Mouse (Mus musculus) testis, postnatal 10 days (tissue): ENCODE results near the gene Ttll13.

Source experiments
- DNase-seq: peaks from one replicate; pipeline ENCODE4 v3.0.0; 2021; ENCODE audit warnings: low spot score

Ttll13 gene

DNA sequence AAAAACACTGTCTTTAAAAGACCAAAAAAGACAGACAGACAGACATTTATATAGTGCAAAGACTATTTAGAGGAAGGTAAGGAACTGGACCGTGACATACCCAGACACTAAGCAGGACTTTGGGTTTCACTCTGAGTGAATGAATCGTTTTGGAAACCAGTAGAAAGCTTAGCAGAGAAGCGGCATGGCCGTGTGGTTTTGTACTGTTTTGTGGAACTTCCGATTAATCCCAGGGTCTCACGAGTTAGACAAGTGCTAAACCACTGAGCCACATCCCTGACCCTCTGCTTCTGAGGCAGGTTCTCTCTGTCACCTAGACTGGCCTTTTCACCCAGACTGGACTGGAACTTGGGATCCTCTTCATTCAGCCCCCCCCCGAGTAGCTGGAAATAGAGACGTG, 31.7 kb upstream of the Ttll13 start:
- DNase-seq: no peak

GRCm38 (mm10) chr7:80215398-80215797, 30.8 kb upstream of the Ttll13 start:
- peak; percentile 87 for DNase-seq

GRCm38 (mm10) chr7:80216566-80216965, 29.6 kb upstream of the Ttll13 start:
- DNase-seq: no peak

GRCm38 (mm10) chr7:80218666-80219065, 27.5 kb upstream of the Ttll13 start:
- no peak for DNase-seq

- DNase-seq: no peak
Measured at GRCm38 (mm10) chr7:80220237-80220797, 25.9 kb upstream of the Ttll13 start.

GRCm38 (mm10) chr7:80221179-80221750, 24.9 kb upstream of the Ttll13 start:
- DNase-seq: no peak

GRCm38 (mm10) chr7:80227065-80227464, 19.1 kb upstream of the Ttll13 start:
- DNase-seq: no peak

GRCm38 (mm10) chr7:80230196-80230595, 16.0 kb upstream of the Ttll13 start:
- no peak for DNase-seq

- DNase-seq: no peak
Measured at GRCm38 (mm10) chr7:80231971-80232488, 14.1 kb upstream of the Ttll13 start.

GRCm38 (mm10) chr7:80232489-80233029, 13.6 kb upstream of the Ttll13 start, which contains the start of the genes Cib1 and Gdpgp1:
Gene Cib1 (minus strand): TSS chr7:80232813.
Gene Gdpgp1 (plus strand): TSS chr7:80232865.
- peak; percentile 98 for DNase-seq

- DNase-seq: no peak
Measured at GRCm38 (mm10) chr7:80233799-80234198, 12.4 kb upstream of the Ttll13 start.

- no peak for DNase-seq
Measured at GRCm38 (mm10) chr7:80238542-80238941, 7.6 kb upstream of the Ttll13 start.

- DNase-seq: no peak
Measured at GRCm38 (mm10) chr7:80241661-80242060, 4.5 kb upstream of the Ttll13 start.

GRCm38 (mm10) chr7:80244851-80245250, 1.3 kb upstream of the Ttll13 start:
- no peak for DNase-seq

GRCm38 (mm10) chr7:80246859-80247258, 683 bp downstream of the Ttll13 start:
- no peak for DNase-seq

- no peak for DNase-seq
Measured at GRCm38 (mm10) chr7:80252437-80252836, 6.3 kb downstream of the Ttll13 start.

GRCm38 (mm10) chr7:80252886-80253285, 6.7 kb downstream of the Ttll13 start:
- no peak for DNase-seq

- DNase-seq: no peak
Measured at GRCm38 (mm10) chr7:80255981-80256380, 9.8 kb downstream of the Ttll13 start.

- no peak for DNase-seq
Measured at GRCm38 (mm10) chr7:80257706-80258105, 11.5 kb downstream of the Ttll13 start.

DNA sequence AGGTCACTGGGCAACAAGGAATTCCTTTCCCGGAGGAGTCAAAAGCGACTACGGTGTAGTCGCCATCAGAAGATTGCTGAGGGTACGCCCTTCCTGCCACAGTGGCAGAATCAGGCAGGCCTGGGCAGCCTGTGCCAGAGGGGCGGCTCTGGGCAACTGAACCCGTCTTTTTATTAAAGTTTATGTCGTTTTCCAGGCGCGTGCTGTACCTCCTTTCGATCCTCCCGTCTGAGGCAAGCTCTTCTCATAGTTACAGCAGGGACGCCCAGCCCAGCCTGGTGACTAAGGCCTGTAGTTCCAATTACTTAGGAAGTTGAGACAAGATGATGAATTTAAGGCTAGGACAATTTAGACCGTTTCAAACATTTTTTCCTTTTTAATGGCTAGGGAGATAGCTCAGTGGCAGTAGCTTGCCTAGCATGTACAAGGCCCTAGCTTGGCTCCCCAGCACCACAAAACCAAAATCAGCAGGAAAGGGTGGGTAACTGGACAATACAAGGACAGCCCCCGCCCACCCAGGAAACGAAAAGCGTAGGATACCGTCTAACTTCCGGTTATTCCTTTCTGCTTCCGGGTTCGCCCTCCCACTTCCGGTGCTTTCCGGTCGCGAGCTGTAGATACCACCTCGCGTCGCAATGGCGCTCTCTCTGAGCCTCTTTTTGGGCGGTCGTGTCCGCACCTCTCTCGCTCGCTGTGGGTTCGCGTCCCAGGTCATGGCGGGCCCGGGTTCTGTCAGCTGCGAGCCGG, 14.6 kb downstream of the Ttll13 start, which contains the start of gene Ngrn:
Gene Ngrn, plus strand, starts transcription at position 591 of the 747 bp plus-strand sequence.
- DNase-seq: peak; percentile 88

DNA sequence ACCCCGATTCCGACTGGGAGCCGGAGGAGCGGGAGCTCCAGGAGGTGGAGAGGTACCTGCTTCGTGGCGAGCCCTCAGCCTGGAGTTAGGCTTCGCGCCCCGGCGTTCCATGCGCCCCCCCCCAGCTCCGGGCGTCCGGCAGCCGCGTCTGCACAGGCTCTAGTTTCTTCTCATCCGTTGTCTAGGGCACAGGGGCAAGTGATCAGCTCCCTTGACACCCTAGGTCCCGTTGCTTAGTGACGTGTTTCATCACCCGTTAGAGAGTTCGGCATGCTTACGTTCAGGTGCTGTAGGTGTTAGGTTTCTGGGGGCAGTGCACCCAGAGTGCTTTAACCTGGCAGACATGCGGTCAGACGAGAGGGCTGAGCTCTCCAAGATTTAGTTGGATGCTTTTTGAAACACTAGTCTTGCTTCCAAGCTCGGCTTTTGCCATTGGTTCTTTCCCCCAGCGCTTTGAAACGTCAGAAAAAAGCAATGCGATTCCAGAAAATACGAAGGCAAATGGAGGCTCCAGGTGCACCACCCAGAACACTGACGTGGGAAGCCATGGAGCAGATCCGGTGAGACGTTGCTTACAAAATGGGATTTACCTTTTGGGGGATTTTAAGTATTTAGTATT, 15.3 kb downstream of the Ttll13 start:
- no peak for DNase-seq

DNA sequence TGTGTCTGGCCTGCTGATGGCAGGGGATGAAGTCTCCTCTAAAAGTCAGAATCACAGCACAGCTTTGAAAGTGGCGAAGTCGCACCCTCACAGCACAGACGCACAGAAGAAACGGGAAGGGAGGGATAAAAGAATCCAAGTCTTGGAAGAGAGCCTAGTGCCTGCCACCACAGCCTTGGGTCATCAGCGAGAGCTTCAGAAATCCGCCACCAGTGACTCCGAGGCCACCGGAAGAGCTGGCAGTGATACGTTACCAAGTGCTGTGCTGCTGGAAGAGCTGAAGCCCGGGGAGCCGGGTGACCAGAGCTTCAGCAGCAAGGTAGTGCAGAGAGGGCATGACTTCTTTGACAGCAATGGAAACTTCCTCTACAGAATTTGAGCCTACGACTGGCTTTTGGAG, 18.4 kb downstream of the Ttll13 start:
- no peak for DNase-seq
